Mouse (Mus musculus): ENCODE measurements around the gene Pi4k2a. TPM values are rescaled to one million over a fixed set of nuclear protein-coding genes. Genes with fewer than 3 reads are reported as not detected.

The Pi4k2a gene
- polyA plus RNA-seq, 1 experiment from 2014 or later: 37.8 TPM

- Histone ChIP-seq H3K4me3 (ENCODE audit: low read length) (no peak overlapping the region), H3K9me3 (ENCODE audit: control insufficient read depth, low read length) (no peaks in the 10 kb centered on the region), H3K9ac (ENCODE audit: low read depth, low read length) (no peak overlapping the region), H3K27ac (ENCODE audit: low read depth, low read length) (no peak overlapping the region), H3K27me3 (ENCODE audit: control insufficient read depth, insufficient read depth, low read length) (no peaks in the 10 kb centered on the region), H3K4me2 (replicated peaks; ENCODE audit: low read depth, low read length) (no peak overlapping the region), H3K36me3 (ENCODE audit: control insufficient read depth, insufficient read depth, low read length) (no peaks in the 10 kb centered on the region), H3K4me1 (ENCODE audit: control insufficient read depth, insufficient read depth, low read length) (no peaks in the 10 kb centered on the region)
- 76% methylated on average over 6 of the region's 6 CpGs for WGBS
- no peak for ATAC-seq (ENCODE audit: low FRiP score, low TSS enrichment)
Measured at GRCm38 (mm10) chr19:42056719-42057409, 33.4 kb upstream of the Pi4k2a start.

GRCm38 (mm10) chr19:42058426-42058825, 31.8 kb upstream of the Pi4k2a start:
- no peak overlapping the region for H3K4me3 ChIP-seq (ENCODE audit: low read length)
- WGBS: 54% methylated on average over 7 of the region's 7 CpGs
- no peaks in the 10 kb centered on the region for H3K36me3 ChIP-seq (ENCODE audit: control insufficient read depth, insufficient read depth, low read length)
- H3K27me3 ChIP-seq (ENCODE audit: control insufficient read depth, insufficient read depth, low read length): no peaks in the 10 kb centered on the region
- no peak overlapping the region for H3K27ac ChIP-seq (ENCODE audit: low read depth, low read length)
- no peak overlapping the region for H3K9ac ChIP-seq (ENCODE audit: low read depth, low read length)
- H3K4me1 ChIP-seq (ENCODE audit: control insufficient read depth, insufficient read depth, low read length): no peaks in the 10 kb centered on the region
- no peaks in the 10 kb centered on the region for H3K9me3 ChIP-seq (ENCODE audit: control insufficient read depth, low read length)
- no peak overlapping the region for H3K4me2 ChIP-seq (replicated peaks; ENCODE audit: low read depth, low read length)
- no peak for ATAC-seq (ENCODE audit: low FRiP score, low TSS enrichment)

- Histone ChIP-seq H3K9ac (ENCODE audit: low read depth, low read length) (no peak overlapping the region), H3K4me1 (ENCODE audit: control insufficient read depth, insufficient read depth, low read length) (no peaks in the 10 kb centered on the region), H3K4me2 (replicated peaks; ENCODE audit: low read depth, low read length) (no peak overlapping the region), H3K36me3 (ENCODE audit: control insufficient read depth, insufficient read depth, low read length) (no peaks in the 10 kb centered on the region), H3K4me3 (ENCODE audit: low read length) (no peak overlapping the region), H3K27ac (ENCODE audit: low read depth, low read length) (no peak overlapping the region), H3K9me3 (ENCODE audit: control insufficient read depth, low read length) (no peaks in the 10 kb centered on the region), H3K27me3 (ENCODE audit: control insufficient read depth, insufficient read depth, low read length) (no peaks in the 10 kb centered on the region)
- WGBS: 88% methylated on average over 7 of the region's 7 CpGs
- ATAC-seq (ENCODE audit: low FRiP score, low TSS enrichment): no peak
Measured at GRCm38 (mm10) chr19:42061443-42061842, 28.8 kb upstream of the Pi4k2a start.

- H3K27ac ChIP-seq (ENCODE audit: low read depth, low read length): no peak overlapping the region
- ATAC-seq (ENCODE audit: low FRiP score, low TSS enrichment): no peak
- H3K4me1 ChIP-seq (ENCODE audit: control insufficient read depth, insufficient read depth, low read length): no peaks in the 10 kb centered on the region
- no peaks in the 10 kb centered on the region for H3K9me3 ChIP-seq (ENCODE audit: control insufficient read depth, low read length)
- no peak overlapping the region for H3K4me3 ChIP-seq (ENCODE audit: low read length)
- H3K36me3 ChIP-seq (ENCODE audit: control insufficient read depth, insufficient read depth, low read length): no peaks in the 10 kb centered on the region
- H3K9ac ChIP-seq (ENCODE audit: low read depth, low read length): no peak overlapping the region
- WGBS: 77% methylated on average over 11 of the region's 11 CpGs
- no peak overlapping the region for H3K4me2 ChIP-seq (replicated peaks; ENCODE audit: low read depth, low read length)
- H3K27me3 ChIP-seq (ENCODE audit: control insufficient read depth, insufficient read depth, low read length): no peaks in the 10 kb centered on the region
Measured at GRCm38 (mm10) chr19:42068441-42069240, 21.6 kb upstream of the Pi4k2a start.

GRCm38 (mm10) chr19:42069241-42069525, 21.1 kb upstream of the Pi4k2a start:
- H3K4me3 ChIP-seq (ENCODE audit: low read length): no peak overlapping the region
- H3K9me3 ChIP-seq (ENCODE audit: control insufficient read depth, low read length): no peaks in the 10 kb centered on the region
- H3K4me1 ChIP-seq (ENCODE audit: control insufficient read depth, insufficient read depth, low read length): no peaks in the 10 kb centered on the region
- no peak overlapping the region for H3K4me2 ChIP-seq (replicated peaks; ENCODE audit: low read depth, low read length)
- no peak overlapping the region for H3K9ac ChIP-seq (ENCODE audit: low read depth, low read length)
- H3K27me3 ChIP-seq (ENCODE audit: control insufficient read depth, insufficient read depth, low read length): no peaks in the 10 kb centered on the region
- no peak overlapping the region for H3K27ac ChIP-seq (ENCODE audit: low read depth, low read length)
- ATAC-seq (ENCODE audit: low FRiP score, low TSS enrichment): no peak
- WGBS: 64% methylated on average over 6 of the region's 6 CpGs
- H3K36me3 ChIP-seq (ENCODE audit: control insufficient read depth, insufficient read depth, low read length): no peaks in the 10 kb centered on the region

- peaks cover 10% of the 10 kb centered on the region for H3K36me3 ChIP-seq (ENCODE audit: control insufficient read depth, insufficient read depth, low read length)
- no peak overlapping the region for H3K27ac ChIP-seq (ENCODE audit: low read depth, low read length)
- ATAC-seq (ENCODE audit: low FRiP score, low TSS enrichment): no peak
- no peaks in the 10 kb centered on the region for H3K4me1 ChIP-seq (ENCODE audit: control insufficient read depth, insufficient read depth, low read length)
- H3K4me2 ChIP-seq (replicated peaks; ENCODE audit: low read depth, low read length): no peak overlapping the region
- no peak overlapping the region for H3K4me3 ChIP-seq (ENCODE audit: low read length)
- no peaks in the 10 kb centered on the region for H3K27me3 ChIP-seq (ENCODE audit: control insufficient read depth, insufficient read depth, low read length)
- 79% methylated on average over 7 of the region's 7 CpGs for WGBS
- H3K9me3 ChIP-seq (ENCODE audit: control insufficient read depth, low read length): no peaks in the 10 kb centered on the region
- H3K9ac ChIP-seq (ENCODE audit: low read depth, low read length): no peak overlapping the region
Measured at GRCm38 (mm10) chr19:42071221-42071620, 19.0 kb upstream of the Pi4k2a start.

GRCm38 (mm10) chr19:42071886-42072608, 18.2 kb upstream of the Pi4k2a start:
- no peak for ATAC-seq (ENCODE audit: low FRiP score, low TSS enrichment)
- Histone ChIP-seq H3K4me2 (replicated peaks; ENCODE audit: low read depth, low read length) (no peak overlapping the region), H3K27me3 (ENCODE audit: control insufficient read depth, insufficient read depth, low read length) (no peaks in the 10 kb centered on the region), H3K9me3 (ENCODE audit: control insufficient read depth, low read length) (no peaks in the 10 kb centered on the region), H3K4me3 (ENCODE audit: low read length) (no peak overlapping the region), H3K4me1 (ENCODE audit: control insufficient read depth, insufficient read depth, low read length) (no peaks in the 10 kb centered on the region), H3K36me3 (ENCODE audit: control insufficient read depth, insufficient read depth, low read length) (peaks cover 13% of the 10 kb centered on the region), H3K9ac (ENCODE audit: low read depth, low read length) (no peak overlapping the region), H3K27ac (ENCODE audit: low read depth, low read length) (no peak overlapping the region)
- WGBS: 82% methylated on average over 15 of the region's 15 CpGs

- no peaks in the 10 kb centered on the region for H3K27me3 ChIP-seq (ENCODE audit: control insufficient read depth, insufficient read depth, low read length)
- peaks cover 13% of the 10 kb centered on the region for H3K36me3 ChIP-seq (ENCODE audit: control insufficient read depth, insufficient read depth, low read length)
- no peak overlapping the region for H3K4me2 ChIP-seq (replicated peaks; ENCODE audit: low read depth, low read length)
- H3K27ac ChIP-seq (ENCODE audit: low read depth, low read length): no peak overlapping the region
- ATAC-seq (ENCODE audit: low FRiP score, low TSS enrichment): no peak
- no peak overlapping the region for H3K4me3 ChIP-seq (ENCODE audit: low read length)
- no peak overlapping the region for H3K9ac ChIP-seq (ENCODE audit: low read depth, low read length)
- WGBS: 61% methylated on average over 7 of the region's 7 CpGs
- no peaks in the 10 kb centered on the region for H3K9me3 ChIP-seq (ENCODE audit: control insufficient read depth, low read length)
- no peaks in the 10 kb centered on the region for H3K4me1 ChIP-seq (ENCODE audit: control insufficient read depth, insufficient read depth, low read length)
Measured at GRCm38 (mm10) chr19:42072802-42073201, 17.5 kb upstream of the Pi4k2a start.

- Histone ChIP-seq H3K4me1 (ENCODE audit: control insufficient read depth, insufficient read depth, low read length) (peaks cover 4% of the 10 kb centered on the region; the same call in 1 of the 2 replicates), H3K27ac (ENCODE audit: low read depth, low read length) (no peak overlapping the region), H3K4me2 (replicated peaks; ENCODE audit: low read depth, low read length) (no peak overlapping the region), H3K4me3 (ENCODE audit: low read length) (no peak overlapping the region), H3K9ac (ENCODE audit: low read depth, low read length) (no peak overlapping the region), H3K9me3 (ENCODE audit: control insufficient read depth, low read length) (no peaks in the 10 kb centered on the region), H3K36me3 (ENCODE audit: control insufficient read depth, insufficient read depth, low read length) (peaks cover 13% of the 10 kb centered on the region), H3K27me3 (ENCODE audit: control insufficient read depth, insufficient read depth, low read length) (no peaks in the 10 kb centered on the region)
- ATAC-seq (ENCODE audit: low FRiP score, low TSS enrichment): no peak
- 92% methylated on average over 2 of the region's 2 CpGs for WGBS
Measured at GRCm38 (mm10) chr19:42075051-42075450, 15.2 kb upstream of the Pi4k2a start.
